Mouse (Mus musculus) adrenal gland, adult (tissue): ENCODE results near the gene Rras.

Experiments
- DNase-seq, 2 experiments: peaks; one replicate each; pipeline ENCODE4 v3.0.0; 2022 to 2023; ENCODE audit warnings: low spot score in 1 of 2; ENCODE audit not compliant: inconsistent age in 2 of 2

Rras gene

DNA sequence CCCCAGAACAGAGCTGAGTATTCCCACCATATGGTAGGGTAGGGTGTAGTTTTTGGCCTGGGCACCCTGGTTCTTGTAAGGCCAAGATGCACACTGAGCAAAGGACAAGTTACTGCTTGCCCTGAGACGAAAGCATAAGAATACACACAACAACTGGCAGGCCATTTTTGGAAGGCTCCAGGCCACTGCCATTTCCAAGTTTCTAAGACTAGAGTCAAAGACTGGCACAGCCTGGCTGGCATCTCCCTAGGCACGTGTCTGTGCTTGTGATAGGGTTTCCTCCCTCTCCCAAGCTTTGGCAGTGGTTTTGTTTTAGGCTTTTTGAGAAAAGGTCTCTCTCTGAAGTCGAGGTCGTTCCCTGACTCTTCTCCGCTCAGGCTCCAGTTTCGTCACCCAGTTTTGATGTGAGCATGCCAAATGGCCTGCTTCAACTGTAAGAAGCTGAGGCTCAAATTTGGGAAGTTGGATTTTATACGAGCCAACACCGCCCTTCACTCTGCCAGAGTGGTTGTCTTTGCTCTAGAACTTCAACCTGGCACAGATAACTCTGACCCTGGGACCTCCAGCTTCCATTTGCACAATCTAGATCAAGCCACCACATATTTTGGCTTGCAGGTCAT lies 8.0 kb downstream of the Rras start:
- peak; percentile 76 to 91 for DNase-seq

GRCm38 (mm10) chr7:45026256-45026655 lies 8.5 kb downstream of the Rras start:
- DNase-seq = no peak

- DNase-seq = no peak
These were observed 10.0 kb downstream of the Rras start for GRCm38 (mm10) chr7:45027761-45028160.

DNA sequence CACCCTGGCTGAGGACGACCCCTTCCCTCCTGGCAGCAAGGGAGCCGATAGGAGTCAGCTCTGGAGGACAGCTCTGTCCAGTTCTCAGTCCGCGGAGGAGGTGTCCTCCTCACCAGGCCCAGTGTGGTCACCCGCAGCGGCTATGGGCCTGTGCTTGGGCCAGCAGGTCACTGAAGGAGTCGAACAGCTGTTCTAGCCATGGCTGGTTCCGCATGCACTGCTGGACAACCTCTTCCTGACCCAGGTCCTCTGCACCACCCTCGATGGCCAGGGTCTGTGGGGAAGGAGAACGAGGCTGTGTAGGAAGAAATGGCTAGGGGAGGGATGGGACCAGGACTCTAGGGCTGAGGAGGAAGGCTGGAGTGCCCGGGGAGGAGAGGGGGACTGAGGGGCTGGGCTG lies 10.6 kb downstream of the Rras start:
- no peak for DNase-seq

- DNase-seq = no peak
These were observed 12.2 kb downstream of the Rras start for GRCm38 (mm10) chr7:45029995-45030394.

- no peak for DNase-seq
These were observed 13.1 kb downstream of the Rras start for GRCm38 (mm10) chr7:45030857-45031256.

DNA sequence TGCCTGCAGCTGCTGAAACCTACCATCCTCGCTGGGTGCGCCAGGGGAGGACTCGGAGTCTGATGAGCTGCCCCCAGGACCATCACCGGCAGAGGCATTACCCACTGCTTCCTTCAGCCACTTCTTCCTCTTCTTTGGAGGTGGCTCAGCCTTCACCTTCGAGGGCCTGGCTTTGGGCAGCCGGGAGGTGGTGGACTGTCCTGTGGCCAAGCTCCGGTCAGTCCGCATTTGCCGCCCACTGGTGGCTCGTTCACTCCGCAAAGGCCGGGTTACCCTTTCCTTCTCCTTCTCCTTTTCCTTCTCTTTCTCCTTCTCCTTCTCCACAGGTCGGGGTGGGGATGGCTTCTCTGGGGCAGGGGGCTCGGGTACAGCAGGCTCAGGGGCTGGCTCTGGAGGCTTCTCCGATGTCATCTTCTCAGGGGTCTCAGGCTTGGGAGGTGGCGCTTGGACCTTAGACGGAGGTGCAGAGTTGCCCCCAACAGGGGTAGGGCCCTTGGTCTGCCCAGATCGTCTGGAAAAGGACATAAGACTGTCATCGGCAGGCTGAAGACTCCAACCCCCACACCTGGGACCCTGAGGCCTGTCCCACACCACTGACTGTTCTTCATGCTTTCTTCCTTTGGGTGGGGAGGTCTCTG lies 16.1 kb downstream of the Rras start:
- no peak for DNase-seq

GRCm38 (mm10) chr7:45035631-45036030 lies 17.9 kb downstream of the Rras start:
- no peak for DNase-seq

DNA sequence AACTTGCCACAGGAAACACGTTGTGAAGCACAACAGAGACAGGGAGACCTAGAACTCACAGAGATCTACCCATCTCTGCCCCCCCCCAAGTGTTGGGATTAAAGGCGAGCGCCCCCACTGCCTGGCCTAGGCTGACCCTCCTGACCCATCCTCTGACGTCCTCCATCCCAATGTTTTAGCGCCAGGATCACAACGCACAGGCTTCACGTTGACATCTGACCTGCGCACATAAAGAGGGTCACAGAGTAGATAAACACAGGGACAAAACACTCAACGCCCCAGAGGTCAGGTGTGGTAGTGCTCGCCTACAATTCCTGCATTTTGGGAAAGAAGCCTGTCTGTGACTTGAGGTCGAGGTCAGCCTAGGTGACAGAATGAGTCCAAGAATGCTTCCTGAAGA lies 18.9 kb downstream of the Rras start:
- no peak for DNase-seq

DNA sequence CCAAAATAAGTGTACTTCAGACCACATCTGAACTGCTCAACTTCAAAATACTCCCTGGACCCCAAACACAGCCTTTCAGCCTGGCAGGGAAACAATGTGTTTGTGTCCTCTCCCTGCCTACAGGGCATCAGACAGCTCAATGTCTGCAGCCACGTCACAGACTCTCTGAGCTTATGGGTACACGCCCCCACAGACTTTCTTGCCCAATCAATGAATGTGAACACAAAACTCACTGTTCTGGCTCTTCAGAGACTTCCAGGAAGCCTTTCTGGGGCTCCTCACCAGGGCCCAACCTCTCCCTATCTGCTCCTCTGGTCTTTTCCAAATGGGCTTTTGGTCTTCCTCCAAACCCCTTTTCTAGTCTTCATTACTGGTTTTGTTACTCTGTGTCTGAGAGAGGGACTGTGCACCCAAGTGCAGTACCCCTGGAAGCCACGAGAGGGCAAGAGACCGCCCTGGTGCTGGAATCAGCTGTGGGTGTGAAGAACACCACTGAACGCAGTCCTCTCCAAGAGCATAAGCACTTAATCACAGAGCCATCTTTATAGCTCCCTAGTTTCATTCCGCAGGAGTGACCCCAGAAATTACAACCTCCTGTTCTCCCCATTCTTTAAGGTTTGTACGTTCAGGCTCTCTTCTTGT lies 20.1 kb downstream of the Rras start:
- peak; percentile 63 to 83 for DNase-seq

DNA sequence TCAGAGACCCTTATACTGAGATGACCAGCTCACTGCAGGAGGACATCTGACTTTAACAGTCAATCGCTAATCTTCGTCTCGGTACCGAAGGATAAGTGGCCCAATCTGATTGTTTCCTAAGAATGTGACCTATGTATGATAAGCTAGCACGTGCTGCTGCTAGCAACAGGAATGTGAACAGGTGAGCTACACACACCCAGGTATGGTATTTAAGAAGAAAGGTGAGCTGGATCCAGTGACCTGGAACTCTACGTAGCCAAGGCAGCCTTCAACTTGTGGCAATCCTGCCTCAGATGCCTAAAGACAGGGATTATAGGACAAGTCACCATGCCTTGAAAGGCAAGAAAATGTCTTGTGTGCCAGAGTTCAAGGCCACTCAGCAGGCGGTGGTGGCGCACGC lies 20.6 kb downstream of the Rras start:
- no peak for DNase-seq

- DNase-seq = no peak
These were observed 23.1 kb downstream of the Rras start for GRCm38 (mm10) chr7:45040851-45041250.

- no peak for DNase-seq
These were observed 25.5 kb downstream of the Rras start for GRCm38 (mm10) chr7:45043307-45043706.

DNA sequence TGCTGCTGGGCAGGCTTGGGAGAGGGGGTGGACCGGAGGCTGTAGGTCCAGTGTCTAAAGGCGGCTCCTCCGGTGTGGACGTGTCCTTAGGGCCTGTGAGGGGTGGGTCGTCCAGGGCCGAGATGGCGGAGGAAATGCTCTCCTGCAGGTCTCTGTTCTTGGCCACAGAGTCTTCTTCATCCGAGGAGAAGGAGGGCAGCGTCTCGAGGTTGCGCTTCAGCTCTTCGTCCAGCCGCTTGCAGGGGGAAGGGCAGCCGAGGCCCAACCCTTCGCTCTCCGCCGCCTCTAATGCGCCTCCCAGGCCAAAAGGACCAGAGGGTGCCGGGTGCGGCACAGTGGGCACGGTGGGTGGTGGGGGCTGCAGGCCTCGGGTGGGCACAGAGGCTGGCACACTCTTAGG lies 28.0 kb downstream of the Rras start:
- peak; percentile 30 to 56 for DNase-seq

- no peak for DNase-seq
These were observed 29.1 kb downstream of the Rras start for GRCm38 (mm10) chr7:45046853-45047350.

DNA sequence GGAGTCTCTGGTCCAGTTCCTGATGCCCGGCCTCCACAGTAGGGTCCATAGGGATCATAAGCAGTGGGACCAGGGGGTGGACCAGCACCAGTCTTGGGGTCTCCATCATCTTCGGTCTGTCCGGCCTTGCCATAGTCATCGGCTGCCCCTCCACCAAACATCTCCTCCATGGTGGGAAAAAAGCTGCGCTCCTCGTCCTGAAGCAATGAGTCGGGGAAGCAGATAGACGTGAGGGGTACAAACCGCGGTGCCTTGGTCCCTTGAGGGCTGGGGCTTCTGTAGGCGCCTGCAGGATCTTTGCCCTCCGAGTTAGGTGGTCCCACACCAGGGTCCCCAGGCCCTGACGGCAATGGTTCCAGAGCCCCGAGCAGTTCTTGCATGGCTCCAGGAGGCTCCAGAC lies 29.7 kb downstream of the Rras start:
- no peak for DNase-seq

DNA sequence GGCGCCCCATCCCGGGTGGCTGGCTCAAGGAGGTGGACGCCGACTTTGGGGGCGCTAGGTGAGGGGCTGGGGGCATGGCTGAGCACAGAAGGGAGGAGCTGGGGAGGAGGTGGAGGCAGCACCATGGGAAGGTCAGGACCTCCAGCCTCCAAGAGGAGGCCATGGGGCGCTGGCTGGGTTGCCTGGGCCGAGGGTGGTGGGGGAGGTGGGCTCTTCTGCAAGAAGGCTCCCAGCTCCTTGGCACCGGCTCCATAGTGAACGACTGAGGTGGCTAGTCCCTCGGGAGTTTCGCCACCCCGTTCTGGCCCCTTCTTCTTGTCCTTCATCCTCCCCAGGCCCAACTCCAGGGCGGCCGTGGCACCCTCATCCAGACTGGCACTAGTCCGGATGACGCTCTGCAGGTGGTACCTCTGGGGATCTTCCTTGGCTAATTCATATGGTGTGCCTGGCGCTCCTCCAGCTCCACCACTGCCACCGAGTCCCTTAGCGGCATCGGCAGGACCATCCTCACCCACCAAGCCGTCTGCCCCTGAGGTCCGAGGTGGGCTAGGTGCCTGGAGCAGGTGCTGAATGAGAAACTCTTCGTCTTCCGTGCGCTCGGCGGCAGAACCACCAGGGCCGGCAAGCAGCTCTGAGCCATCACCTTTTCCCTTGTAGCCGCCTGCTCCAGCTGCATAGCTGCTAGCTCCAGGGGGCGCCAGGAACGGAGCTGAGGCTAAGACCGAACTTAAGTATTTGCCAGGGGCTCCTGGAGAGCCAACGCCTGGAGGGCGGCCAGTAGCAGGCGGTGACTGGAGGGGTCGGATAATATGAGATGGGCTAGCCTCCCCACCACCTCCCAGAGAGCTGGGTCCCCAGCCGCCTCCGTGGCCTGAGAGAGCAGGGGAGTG lies 30.5 kb downstream of the Rras start:
- no peak for DNase-seq

GRCm38 (mm10) chr7:45048923-45049657 lies 31.3 kb downstream of the Rras start:
- no peak for DNase-seq

DNA sequence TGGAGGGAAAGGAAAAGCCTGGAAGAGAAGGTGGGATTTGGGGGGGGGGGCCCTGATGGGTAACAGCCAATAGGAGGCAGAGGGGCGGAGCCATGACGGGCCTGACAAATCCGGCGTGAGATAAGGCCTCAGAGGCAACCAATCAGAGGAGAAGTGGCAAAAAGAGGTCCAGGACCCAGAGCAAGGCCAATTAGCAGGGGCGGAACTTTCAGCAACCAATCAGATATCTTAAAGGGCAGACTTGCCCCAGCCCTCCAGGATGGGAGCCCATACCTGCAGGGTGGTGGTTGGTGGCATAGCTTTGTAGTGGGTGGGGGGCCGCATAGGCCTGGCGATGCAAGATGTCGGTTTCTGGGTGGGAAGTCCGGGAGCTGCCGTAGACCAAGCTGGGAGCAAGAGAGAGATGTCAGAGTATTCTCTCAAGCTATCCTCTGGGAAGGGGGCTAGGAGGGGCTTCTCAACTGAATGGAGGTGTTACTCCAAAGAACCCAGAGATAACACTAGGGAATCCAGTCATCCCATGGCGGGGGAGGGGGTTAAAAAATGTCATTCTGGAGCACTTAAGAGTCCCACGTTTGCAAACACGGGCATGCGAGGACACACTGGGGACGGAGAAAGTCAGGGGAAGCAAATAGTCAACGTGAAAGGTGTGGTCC lies 33.3 kb downstream of the Rras start:
- DNase-seq = peak; percentile 85 to 90

- peak; percentile 29 to 72 for DNase-seq
These were observed 33.8 kb downstream of the Rras start for GRCm38 (mm10) chr7:45051601-45051974.
